Comparison of ENCODE assay signal across 12 mouse cellular contexts in genomic region chr12:28460951-28461431, GRCm38 (mm10).
DNase-seq lines count a peak whose midpoint lies in the region; ATAC-seq lines count a peak whose summit lies in the region.
"Had no signal": no experiment of that assay in that cellular context is flagged by ENCODE, and none has a peak within 500 bp of the region (broad histone marks: within the 10 kb centered on the region; RNA-seq: fewer than 3 reads in every experiment).

No protein-coding gene starts in this region.

- H3K27me3 ChIP-seq in hindbrain, embryonic 11.5 days (ENCODE audit: control insufficient read depth, insufficient read depth, low read length): no peaks in the 10 kb centered on the region
- H3K27me3 ChIP-seq in midbrain, embryonic 11.5 days (ENCODE audit: control insufficient read depth, insufficient read depth, low read length): no peaks in the 10 kb centered on the region

- H3K27ac ChIP-seq in hindbrain, embryonic 11.5 days (ENCODE audit: low read depth, low read length): no peak overlapping the region; the same call in 1 of the 2 replicates
- H3K27ac ChIP-seq in midbrain, embryonic 11.5 days (ENCODE audit: low read depth, low read length): peak overlapping the region; percentile 28
- H3K27ac ChIP-seq: limb, embryonic 10.5 days; macrophage had no signal

- peak; percentile 84 for ATAC-seq in hindbrain, embryonic 11.5 days (ENCODE audit: low FRiP score)
- ATAC-seq in midbrain, embryonic 11.5 days (ENCODE audit: low FRiP score): peak; percentile 89

- H3K9ac ChIP-seq in hindbrain, embryonic 11.5 days (ENCODE audit: low read depth, low read length): no peak overlapping the region
- no peak overlapping the region for H3K9ac ChIP-seq in midbrain, embryonic 11.5 days (ENCODE audit: low read length)

- intact Hi-C loops in heart, postnatal 36 days (cut with DNase I): no loop called here

- H3K4me3 ChIP-seq in hindbrain, embryonic 11.5 days (ENCODE audit: low read depth, low read length): no peak overlapping the region
- no peak overlapping the region for H3K4me3 ChIP-seq in midbrain, embryonic 11.5 days (ENCODE audit: low read depth, low read length)
- H3K4me3 ChIP-seq: limb, embryonic 10.5 days had no signal

- WGBS in hindbrain, embryonic 11.5 days: 21% methylated on average over 2 of the region's 2 CpGs
- WGBS in midbrain, embryonic 11.5 days: 0% methylated on average over 2 of the region's 2 CpGs

- no peaks in the 10 kb centered on the region for H3K9me3 ChIP-seq in hindbrain, embryonic 11.5 days (ENCODE audit: control insufficient read depth, low read length)
- H3K9me3 ChIP-seq in midbrain, embryonic 11.5 days (ENCODE audit: control insufficient read depth, low read length): peaks cover 4% of the 10 kb centered on the region; the same call in 1 of the 2 replicates
- H3K9me3 ChIP-seq: limb, embryonic 10.5 days had no signal

- peak; percentile 33 for DNase-seq in right cerebral cortex, adult 18-20 months
- no peak for DNase-seq in right cerebral cortex, postnatal 14 days
- DNase-seq in hindbrain, embryonic 11.5 days (ENCODE audit: low spot score): peak; percentile 56
- DNase-seq in midbrain, embryonic 11.5 days (ENCODE audit: low spot score, missing footprints): peak; percentile 92
- peak; percentile 3 to 16 for DNase-seq in right cerebral cortex, postnatal 36 days (ENCODE audit: low spot score in 2 of 2)
- DNase-seq in heart, adult 11 months: no peak
- no peak for DNase-seq in urinary bladder, postnatal 25 days (ENCODE audit: low spot score)
- DNase-seq in heart, postnatal 36 days: no peak
- DNase-seq: cerebellum, adult 9-10 months; gastrocnemius, postnatal 10 days had no signal

- no peaks in the 10 kb centered on the region for H3K36me3 ChIP-seq in hindbrain, embryonic 11.5 days (ENCODE audit: control insufficient read depth, insufficient read depth, low read length)
- no peaks in the 10 kb centered on the region for H3K36me3 ChIP-seq in midbrain, embryonic 11.5 days (ENCODE audit: control insufficient read depth, insufficient read depth, low read length)
- H3K36me3 ChIP-seq: limb, embryonic 10.5 days had no signal

- no peaks in the 10 kb centered on the region for H3K4me1 ChIP-seq in hindbrain, embryonic 11.5 days (replicated peaks; ENCODE audit: control insufficient read depth, insufficient read depth, low read length)
- peaks cover 6% of the 10 kb centered on the region for H3K4me1 ChIP-seq in midbrain, embryonic 11.5 days (ENCODE audit: control insufficient read depth, insufficient read depth, low read length)
- H3K4me1 ChIP-seq: limb, embryonic 10.5 days had no signal

- no peak overlapping the region for H3K4me2 ChIP-seq in hindbrain, embryonic 11.5 days (replicated peaks; ENCODE audit: low read depth, low read length)
- no peak overlapping the region for H3K4me2 ChIP-seq in midbrain, embryonic 11.5 days

Comparison
In these comparisons a context has a peak if more than half of its experiments do, and no peak if none do; other contexts are left out.
1. DNase-seq: peak in right cerebral cortex, adult 18-20 months (single experiment), hindbrain, embryonic 11.5 days (single experiment), midbrain, embryonic 11.5 days (single experiment) and right cerebral cortex, postnatal 36 days (2 of 2); none in right cerebral cortex, postnatal 14 days (single experiment), heart, adult 11 months (single experiment), urinary bladder, postnatal 25 days (single experiment) and heart, postnatal 36 days (0 of 2).